Mouse (Mus musculus): ENCODE data around the gene Ccdc73. TPM values are rescaled to one million over a fixed set of nuclear protein-coding genes. Genes with fewer than 3 reads are reported as not detected.

Gene Ccdc73
- total and polyA plus RNA-seq, 3 experiments = 2.2 to 5.1 (median 2.2) TPM

- DNase-seq (ENCODE audit: extremely low read depth) = no peak
- no peak overlapping the region for H3K4me2 ChIP-seq (ENCODE audit: insufficient read depth, low read depth, poor library complexity, severe bottlenecking)
- no peak overlapping the region for H3K9ac ChIP-seq (ENCODE audit: insufficient read depth, low read depth)
- H3K9me3 ChIP-seq (replicated peaks; ENCODE audit: low read length) = no peaks in the 10 kb centered on the region
- in situ Hi-C loops (cut with MboI; ENCODE audit: low pct_ligation_motif_present, low pct_unique_long_range_greater_than_20kb, low sequenced_read_pairs) (no loop called here), dilution Hi-C loops (cut with MboI; ENCODE audit: extremely low pct_ligation_motif_present, extremely low pct_unique_long_range_greater_than_20kb, low sequenced_read_pairs) (no loop called here)
- H3K79me2 ChIP-seq (replicated peaks; ENCODE audit: control insufficient read depth, extremely low read depth, insufficient read depth, poor library complexity, severe bottlenecking) = no peaks in the 10 kb centered on the region
- no peak overlapping the region for H3K27ac ChIP-seq (ENCODE audit: insufficient read depth, low read depth)
- TF ChIP-seq POLR2AphosphoS2 (IDR thresholded peaks at IDR 0.05; ENCODE audit: low read depth, low read length) (no peak), MAZ (IDR thresholded peaks at IDR 0.05; ENCODE audit: low read depth, low read length) (no peak), ZKSCAN1 (IDR thresholded peaks at IDR 0.05; ENCODE audit: borderline replicate concordance, low read depth, low read length) (no peak), BHLHE40 (IDR thresholded peaks at IDR 0.05; ENCODE audit: low read depth, low read length) (no peak)
- peaks cover 0 to 1% of the 10 kb centered on the region in 2 experiments; a peak in 2 of 4 replicates for H3K4me1 ChIP-seq (ENCODE audit: control insufficient read depth in 1 of 2, insufficient read depth in 2 of 2)
- no peaks in the 10 kb centered on the region for H3K27me3 ChIP-seq (replicated peaks)
- no peak overlapping the region for H3K4me3 ChIP-seq (replicated peaks in 1 of 3; ENCODE audit: low read depth in 2 of 3, low read length in 2 of 3, poor library complexity in 1 of 3)
- no peaks in the 10 kb centered on the region for H3K36me3 ChIP-seq (replicated peaks in 1 of 2; ENCODE audit: control insufficient read depth in 1 of 2, insufficient read depth in 1 of 2, low read length in 1 of 2)
Observed at GRCm38 (mm10) chr2:105030505-105030904, 162.9 kb downstream of the Ccdc73 start.

GRCm38 (mm10) chr2:105034084-105034483, 166.5 kb downstream of the Ccdc73 start:
- Histone ChIP-seq H3K27me3 (replicated peaks) (no peaks in the 10 kb centered on the region), H3K79me2 (replicated peaks; ENCODE audit: control insufficient read depth, extremely low read depth, insufficient read depth, poor library complexity, severe bottlenecking) (no peaks in the 10 kb centered on the region), H3K4me1 (ENCODE audit: control insufficient read depth in 1 of 2, insufficient read depth in 2 of 2) (peaks cover 2 to 23% of the 10 kb centered on the region in 2 experiments; a peak in 3 of 4 replicates), H3K27ac (ENCODE audit: insufficient read depth, low read depth) (no peak overlapping the region), H3K4me3 (replicated peaks in 1 of 3; ENCODE audit: low read depth in 2 of 3, low read length in 2 of 3, poor library complexity in 1 of 3) (no peak overlapping the region), H3K36me3 (replicated peaks in 1 of 2; ENCODE audit: control insufficient read depth in 1 of 2, insufficient read depth in 1 of 2, low read length in 1 of 2) (no peaks in the 10 kb centered on the region), H3K9me3 (replicated peaks; ENCODE audit: low read length) (no peaks in the 10 kb centered on the region), H3K4me2 (ENCODE audit: insufficient read depth, low read depth, poor library complexity, severe bottlenecking) (no peak overlapping the region), H3K9ac (ENCODE audit: insufficient read depth, low read depth) (no peak overlapping the region)
- in situ Hi-C loops (cut with MboI; ENCODE audit: low pct_ligation_motif_present, low pct_unique_long_range_greater_than_20kb, low sequenced_read_pairs) = no loop called here
- no peak for TF ChIP-seq RCOR1 (conservative IDR thresholded peaks at IDR 0.05; ENCODE audit: low read depth, low read length)
- TF ChIP-seq ZNF384 (IDR thresholded peaks at IDR 0.05; ENCODE audit: low read depth, low read length) = no peak
- TF ChIP-seq MAX (IDR thresholded peaks at IDR 0.05; ENCODE audit: low read length) = no peak
- TF ChIP-seq MYC (IDR thresholded peaks at IDR 0.05; ENCODE audit: low read depth, low read length) = no peak
- TF ChIP-seq NRF1 (IDR thresholded peaks at IDR 0.05; ENCODE audit: low read depth, low read length) = no peak
- no peak for TF ChIP-seq POLR2A (IDR thresholded peaks at IDR 0.05; ENCODE audit: low read depth, low read length)
- TF ChIP-seq EP300 (IDR thresholded peaks at IDR 0.05; ENCODE audit: low read length) = no peak
- TF ChIP-seq ELF1 (IDR thresholded peaks at IDR 0.05; ENCODE audit: low read depth, low read length) = no peak
- TF ChIP-seq TCF12 (IDR thresholded peaks at IDR 0.05; ENCODE audit: low read depth, low read length) = no peak
- TF ChIP-seq CHD2 (IDR thresholded peaks at IDR 0.05; ENCODE audit: low read length) = no peak
- no peak for TF ChIP-seq MXI1 (IDR thresholded peaks at IDR 0.05; ENCODE audit: low read depth, low read length)
- DNase-seq (ENCODE audit: extremely low read depth) = no peak
- dilution Hi-C loops (cut with MboI; ENCODE audit: extremely low pct_ligation_motif_present, extremely low pct_unique_long_range_greater_than_20kb, low sequenced_read_pairs) = no loop called here

- Histone ChIP-seq H3K79me2 (replicated peaks; ENCODE audit: control insufficient read depth, extremely low read depth, insufficient read depth, poor library complexity, severe bottlenecking) (no peaks in the 10 kb centered on the region), H3K4me1 (ENCODE audit: control insufficient read depth in 1 of 2, insufficient read depth in 2 of 2) (peaks cover 2 to 23% of the 10 kb centered on the region in 2 experiments; a peak in 3 of 4 replicates), H3K27me3 (replicated peaks) (no peaks in the 10 kb centered on the region), H3K4me2 (ENCODE audit: insufficient read depth, low read depth, poor library complexity, severe bottlenecking) (peak overlapping the region; percentile 51; the same call in 1 of the 2 replicates), H3K9ac (ENCODE audit: insufficient read depth, low read depth) (no peak overlapping the region), H3K36me3 (replicated peaks in 1 of 2; ENCODE audit: control insufficient read depth in 1 of 2, insufficient read depth in 1 of 2, low read length in 1 of 2) (no peaks in the 10 kb centered on the region), H3K4me3 (replicated peaks in 1 of 3; ENCODE audit: low read depth in 2 of 3, low read length in 2 of 3, poor library complexity in 1 of 3) (no peak overlapping the region), H3K27ac (ENCODE audit: insufficient read depth, low read depth) (no peak overlapping the region), H3K9me3 (replicated peaks; ENCODE audit: low read length) (no peaks in the 10 kb centered on the region)
- TF ChIP-seq IRF4 (IDR thresholded peaks at IDR 0.05; ENCODE audit: low read depth, low read length) (peak; percentile 29; the same call in 1 of the 2 replicates), GABPA (IDR thresholded peaks at IDR 0.05; ENCODE audit: insufficient replicate concordance, low read depth, low read length) (no peak), ZNF384 (IDR thresholded peaks at IDR 0.05; ENCODE audit: low read depth, low read length) (peak; percentile 19; the same call in 1 of the 2 replicates)
- dilution Hi-C loops (cut with MboI; ENCODE audit: extremely low pct_ligation_motif_present, extremely low pct_unique_long_range_greater_than_20kb, low sequenced_read_pairs) (no loop called here), in situ Hi-C loops (cut with MboI; ENCODE audit: low pct_ligation_motif_present, low pct_unique_long_range_greater_than_20kb, low sequenced_read_pairs) (no loop called here)
- peak; percentile 34 for DNase-seq (ENCODE audit: extremely low read depth)
Observed at GRCm38 (mm10) chr2:105035985-105036384, 168.4 kb downstream of the Ccdc73 start.

All from CH12.LX (cell line).